28 mouse cellular contexts compared by ENCODE assay signal in genomic region chr19:9137159-9137558, GRCm38 (mm10). TPM values are rescaled to one million over a fixed set of nuclear protein-coding genes. Genes with fewer than 3 reads are reported as not detected.
"Had no signal": no experiment of that assay in that cellular context is flagged by ENCODE, and none has a peak within 500 bp of the region (broad histone marks: within the 10 kb centered on the region; RNA-seq: fewer than 3 reads in every experiment).

No protein-coding gene starts in this region.

- ATAC-seq: intestine, postnatal 0 days; midbrain, embryonic 15.5 days had no signal

- H3K4me2 ChIP-seq: limb, embryonic 13.5 days; liver, embryonic 13.5 days; lung, embryonic 15.5 days; midbrain, embryonic 12.5 days; midbrain, embryonic 15.5 days; neural tube, embryonic 12.5 days; neural tube, embryonic 15.5 days had no signal

- H3K9ac ChIP-seq: limb, embryonic 13.5 days; liver, embryonic 13.5 days; lung, embryonic 15.5 days; midbrain, embryonic 12.5 days; midbrain, embryonic 15.5 days; neural tube, embryonic 12.5 days; neural tube, embryonic 15.5 days had no signal

- H3K27ac ChIP-seq: kidney, postnatal 0 days; limb, embryonic 10.5 days; limb, embryonic 13.5 days; liver, embryonic 13.5 days; lung, embryonic 15.5 days; midbrain, embryonic 12.5 days; midbrain, embryonic 15.5 days; neural tube, embryonic 12.5 days; neural tube, embryonic 15.5 days; stomach, postnatal 0 days had no signal

- DNase-seq: kidney, adult 2 months; kidney, postnatal 25 days; liver, embryonic 13.5 days; lung, adult 18-20 months; lung, postnatal 10 days; lung, postnatal 36 days; right cerebral cortex, adult 18-20 months; right cerebral cortex, postnatal 14 days; right cerebral cortex, postnatal 4 days; thymus, adult 2 months; thymus, postnatal 14 days; thymus, postnatal 4 days had no signal

- H3K27me3 ChIP-seq: limb, embryonic 13.5 days; liver, embryonic 13.5 days; lung, embryonic 15.5 days; midbrain, embryonic 12.5 days; midbrain, embryonic 15.5 days; neural tube, embryonic 12.5 days; neural tube, embryonic 15.5 days had no signal

- H3K36me3 ChIP-seq: limb, embryonic 10.5 days; midbrain, embryonic 12.5 days; midbrain, embryonic 15.5 days; neural tube, embryonic 12.5 days; neural tube, embryonic 15.5 days had no signal

- H3K4me3 ChIP-seq: limb, embryonic 10.5 days; limb, embryonic 13.5 days; liver, embryonic 13.5 days; lung, embryonic 15.5 days; midbrain, embryonic 12.5 days; midbrain, embryonic 15.5 days; neural tube, embryonic 12.5 days; neural tube, embryonic 15.5 days had no signal

- H3K9me3 ChIP-seq: limb, embryonic 10.5 days; limb, embryonic 13.5 days; liver, embryonic 13.5 days; lung, embryonic 15.5 days; midbrain, embryonic 12.5 days; midbrain, embryonic 15.5 days; neural tube, embryonic 12.5 days; neural tube, embryonic 15.5 days had no signal

RNA-seq across cellular contexts. Expression of gene Scgb1a1, which starts 49.4 kb away (rescaled TPM):
- total RNA-seq: layer of hippocampus, postnatal 14 days; left cerebral cortex, adult 18-20 months; left cerebral cortex, postnatal 25 days had no signal
- polyA plus RNA-seq: intestine, embryonic 14.5 days; intestine, postnatal 0 days; kidney, embryonic 14.5 days; kidney, postnatal 0 days; limb, embryonic 10.5 days; limb, embryonic 13.5 days; liver, embryonic 13.5 days; midbrain, embryonic 12.5 days; midbrain, embryonic 15.5 days; neural tube, embryonic 12.5 days; neural tube, embryonic 15.5 days; stomach, embryonic 14.5 days had no signal
